Mouse (Mus musculus): Measurements from ENCODE around the gene Acss1.

DNA sequence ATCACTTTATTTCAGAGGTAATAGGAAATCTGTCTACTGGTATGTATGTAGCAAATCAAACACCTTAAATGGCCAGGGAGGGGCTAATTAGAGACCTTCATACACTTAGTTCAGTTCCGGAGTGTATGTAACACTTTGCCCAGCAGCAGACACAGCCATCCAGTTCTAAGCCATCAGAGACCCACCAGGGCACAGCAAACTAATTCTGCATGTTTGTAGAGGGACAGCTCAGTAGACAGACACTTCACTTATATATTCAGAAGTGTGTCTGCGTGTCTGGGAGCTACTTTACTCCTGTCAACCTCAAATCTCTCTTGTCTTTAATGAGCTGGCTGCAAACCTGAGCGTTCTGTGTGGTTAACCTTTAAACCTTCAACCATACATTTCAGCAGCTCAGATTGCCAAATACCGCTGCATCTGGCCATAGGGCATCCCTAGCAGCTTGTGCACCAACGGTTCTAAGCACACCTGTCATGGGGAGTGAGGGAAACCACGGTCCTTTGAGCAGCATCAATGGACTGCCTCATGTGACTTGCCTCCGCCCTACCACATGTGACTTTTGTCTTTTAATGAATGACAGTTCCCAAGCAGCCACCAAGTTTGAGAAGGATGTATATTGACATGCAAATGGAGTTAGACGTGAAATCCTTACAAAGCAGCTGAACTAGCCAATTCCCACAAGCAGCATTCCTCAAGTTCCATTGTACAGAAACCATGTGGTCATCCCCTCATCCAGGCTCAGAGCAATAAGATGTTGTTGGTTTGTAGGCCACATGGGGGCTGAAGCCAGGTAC lies 11.1 kb downstream of the Acss1 start:
- no peak for TF ChIP-seq CTCF (IDR thresholded peaks at IDR 0.05; ENCODE audit: extremely low read depth, insufficient read length, insufficient replicate concordance, low read depth, low read length)
- no peak for TF ChIP-seq POLR2A (IDR thresholded peaks at IDR 0.05; ENCODE audit: low read depth, low read length)
